Mouse (Mus musculus) ES-E14 (cell line): ENCODE data around the gene Cd3g.

Source experiments
- CHD2 ChIP-seq: IDR thresholded peaks from 2 replicates; pipeline ENCODE4 v1.6.1; 2014; ENCODE audit warnings: mild to moderate bottlenecking, low read depth, low read length, inconsistent platforms
- ZC3H11A ChIP-seq: IDR thresholded peaks from 2 replicates; pipeline ENCODE4 v1.6.1; 2012; ENCODE audit warnings: low read depth, mild to moderate bottlenecking, inconsistent platforms, low read length, borderline replicate concordance
- ZNF384 ChIP-seq: IDR thresholded peaks from 2 replicates; pipeline ENCODE4 v1.6.1; 2012; ENCODE audit warnings: low read depth, low read length, inconsistent platforms

- no peak for TF ChIP-seq ZNF384
- no peak for TF ChIP-seq ZC3H11A
- TF ChIP-seq CHD2, result no peak
Observed at GRCm38 (mm10) chr9:44977813-44978212, 2.4 kb downstream of the Cd3g start.
